Mouse (Mus musculus) adrenal gland, adult (tissue): ENCODE results near the gene Lsamp.
A peak's percentile ranks its signal among the peaks of the same experiment; 100 is the strongest.

ENCODE experiments used
- DNase-seq, 2 experiments: peaks; one replicate each; pipeline ENCODE4 v3.0.0; 2022 to 2023; ENCODE audit warnings: low spot score in 1 of 2; ENCODE audit not compliant: inconsistent age in 2 of 2

Lsamp gene

DNA sequence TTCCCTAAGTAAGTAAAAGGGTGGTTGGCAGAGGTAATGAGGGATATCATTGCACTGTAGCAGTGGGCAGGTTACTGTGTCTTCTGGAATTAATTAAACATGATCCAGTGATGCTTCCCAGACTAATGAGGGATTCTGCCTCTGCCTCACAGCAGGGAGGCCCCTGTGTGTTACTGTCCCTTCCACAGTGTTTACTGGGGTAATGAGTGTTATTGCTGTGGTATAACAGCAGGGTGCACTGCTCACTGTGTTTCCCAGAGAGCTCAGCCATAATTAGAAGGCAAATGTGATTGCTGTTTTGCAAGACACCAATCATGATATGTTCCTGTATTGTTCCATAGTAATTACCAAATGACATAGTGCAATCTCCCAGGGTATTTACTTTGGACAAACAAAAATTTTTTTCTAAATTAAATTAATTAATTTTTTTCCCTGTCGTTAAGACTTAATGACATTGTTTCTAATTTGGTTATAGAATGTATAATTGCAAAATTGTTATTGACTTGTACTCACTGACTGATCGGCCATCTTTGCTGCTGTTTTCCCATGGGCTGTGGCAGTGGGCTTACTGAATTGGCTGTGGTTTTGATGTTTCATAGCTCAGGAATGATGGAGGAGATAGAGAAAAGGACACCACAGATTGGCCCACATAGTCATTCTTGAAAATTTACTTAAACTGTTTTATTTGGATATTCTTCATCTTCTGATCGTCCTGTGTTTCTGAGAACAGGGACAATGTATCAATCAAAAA, 655.6 kb downstream of the Lsamp start:
- DNase-seq: no peak

- DNase-seq: no peak
Observed at GRCm38 (mm10) chr16:40652800-40653199, 668.6 kb downstream of the Lsamp start.

DNA sequence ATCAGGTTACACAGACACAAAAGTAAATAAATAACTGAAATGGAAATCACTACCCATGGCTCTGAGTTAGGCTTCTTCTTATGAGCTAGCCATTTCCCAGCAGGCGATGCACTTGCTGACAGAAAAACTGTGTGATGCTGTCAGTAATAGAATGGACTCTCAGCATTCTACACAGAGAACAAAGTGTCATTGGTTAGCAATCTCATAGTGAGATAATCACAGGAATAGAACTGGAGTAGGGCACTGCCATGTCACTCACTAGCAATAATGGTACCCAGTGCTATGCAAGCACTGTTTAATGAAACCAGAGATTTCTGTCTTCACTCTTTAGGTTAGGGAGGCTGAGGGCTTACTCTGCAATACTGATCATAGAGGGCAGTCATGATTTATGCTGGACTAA, 669.3 kb downstream of the Lsamp start:
- no peak for DNase-seq

GRCm38 (mm10) chr16:40656347-40656746, 672.2 kb downstream of the Lsamp start:
- DNase-seq: no peak

GRCm38 (mm10) chr16:40656871-40657270, 672.7 kb downstream of the Lsamp start:
- DNase-seq: no peak

- peak; percentile 6 to 64 for DNase-seq
Observed at GRCm38 (mm10) chr16:40685531-40685930, 701.4 kb downstream of the Lsamp start.

GRCm38 (mm10) chr16:40692292-40692691, 708.1 kb downstream of the Lsamp start:
- DNase-seq: no peak

DNA sequence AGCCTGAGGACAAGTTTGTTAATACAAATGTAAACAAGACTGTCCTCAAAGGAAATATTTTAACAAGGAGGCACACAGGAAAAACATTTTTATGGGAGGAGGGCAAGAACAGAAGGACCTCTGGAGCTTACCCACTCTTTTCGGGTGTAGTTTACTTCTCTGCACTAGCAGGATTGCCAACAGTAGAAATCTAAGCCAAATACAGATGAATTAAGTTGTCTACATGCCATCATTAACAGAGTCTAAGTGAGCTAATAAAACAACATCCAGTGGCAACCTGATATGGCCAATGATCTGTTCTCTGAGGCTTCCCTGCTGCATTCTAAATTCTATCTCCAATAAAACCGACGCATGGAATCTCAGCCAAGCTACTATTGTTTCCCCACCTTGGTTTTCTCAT, 713.1 kb downstream of the Lsamp start:
- DNase-seq: no peak

GRCm38 (mm10) chr16:40708558-40708957, 724.4 kb downstream of the Lsamp start:
- DNase-seq: peak in 1 of 2 experiments; percentile 7

GRCm38 (mm10) chr16:40709574-40709973, 725.4 kb downstream of the Lsamp start:
- DNase-seq: peak in 1 of 2 experiments; percentile 13

- DNase-seq: peak in 1 of 2 experiments; percentile 6
Observed at GRCm38 (mm10) chr16:40710068-40710467, 725.9 kb downstream of the Lsamp start.

GRCm38 (mm10) chr16:40710491-40710890, 726.3 kb downstream of the Lsamp start:
- no peak for DNase-seq

DNA sequence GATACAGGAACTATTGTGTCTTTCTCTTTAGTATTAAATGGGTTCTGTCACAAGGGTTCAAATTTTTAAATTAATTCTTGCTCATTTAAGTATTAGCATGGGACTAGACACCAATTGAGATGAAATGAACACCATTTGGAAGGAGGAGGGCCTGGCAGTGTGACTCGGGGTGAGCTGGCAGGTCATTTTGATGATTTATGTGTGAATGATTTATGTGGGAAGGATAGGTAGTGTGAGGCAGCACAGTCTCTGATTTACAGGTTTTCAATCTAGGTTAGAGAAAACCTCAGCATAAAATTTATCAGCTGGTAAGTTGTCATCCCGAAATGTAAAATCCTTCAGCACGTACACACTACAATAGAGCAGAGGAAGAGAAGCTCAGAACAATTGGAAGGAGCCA, 729.6 kb downstream of the Lsamp start:
- DNase-seq: peak in 1 of 2 experiments; percentile 11

DNA sequence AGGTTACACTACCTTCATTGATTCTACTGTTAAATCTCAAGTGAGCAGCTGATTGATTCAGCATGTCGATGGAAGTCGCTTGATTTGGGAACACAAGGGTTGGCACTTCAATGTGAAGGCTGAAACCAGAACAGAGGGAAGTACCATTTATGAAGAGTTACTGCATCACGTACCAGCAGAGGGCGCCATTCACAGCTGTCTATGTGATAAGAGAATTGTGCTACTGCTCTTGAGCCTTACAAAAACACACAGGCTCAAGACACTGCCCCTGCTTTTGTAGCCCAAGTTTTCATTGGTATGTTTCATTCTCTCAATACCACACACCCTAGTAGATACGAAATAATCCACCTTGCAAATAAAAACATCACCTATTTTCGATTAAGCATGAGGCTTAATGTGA, 754.9 kb downstream of the Lsamp start:
- peak; percentile 34 to 85 for DNase-seq

- DNase-seq: no peak
Observed at GRCm38 (mm10) chr16:40739771-40740170, 755.6 kb downstream of the Lsamp start.

GRCm38 (mm10) chr16:40740273-40740672, 756.1 kb downstream of the Lsamp start:
- DNase-seq: no peak

DNA sequence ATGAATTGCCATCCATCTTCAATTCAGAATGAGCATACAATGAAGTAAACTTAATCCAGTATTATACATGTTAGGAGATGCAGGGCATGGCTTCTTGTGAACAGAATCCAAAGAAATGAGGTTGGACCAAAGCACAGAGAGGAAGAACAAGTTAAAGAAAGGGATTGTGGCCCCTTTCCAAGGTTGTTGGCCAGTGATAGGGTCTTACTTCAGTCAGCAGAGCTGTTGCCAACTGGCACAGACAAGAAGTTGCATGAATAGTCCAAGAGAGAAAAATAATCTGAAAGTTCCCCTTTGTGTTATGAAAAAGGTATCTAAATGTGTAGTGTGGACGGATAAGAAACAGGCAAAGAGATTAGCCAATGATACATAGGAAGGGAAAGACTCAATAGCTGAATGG, 843.0 kb downstream of the Lsamp start:
- DNase-seq: peak in 1 of 2 experiments; percentile 19

DNA sequence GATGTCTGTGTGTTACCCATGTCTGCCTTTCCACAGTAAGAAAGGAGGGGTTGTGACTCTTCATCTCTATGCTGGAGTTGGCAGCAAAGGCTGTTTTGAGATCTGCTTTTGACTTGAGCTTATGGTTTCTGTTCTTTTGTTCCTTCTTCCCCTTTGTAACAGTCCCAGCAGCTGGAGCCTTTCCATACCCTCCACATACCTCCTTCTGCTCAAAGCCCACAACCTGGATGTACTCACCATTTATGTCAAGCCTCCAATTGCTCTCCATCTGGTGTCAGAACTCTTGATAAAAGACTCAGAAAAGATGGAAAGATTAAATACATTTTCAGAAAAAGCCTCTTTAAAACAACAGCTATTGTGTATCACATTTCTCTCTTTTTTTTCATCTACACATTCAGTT, 847.4 kb downstream of the Lsamp start:
- DNase-seq: no peak

DNA sequence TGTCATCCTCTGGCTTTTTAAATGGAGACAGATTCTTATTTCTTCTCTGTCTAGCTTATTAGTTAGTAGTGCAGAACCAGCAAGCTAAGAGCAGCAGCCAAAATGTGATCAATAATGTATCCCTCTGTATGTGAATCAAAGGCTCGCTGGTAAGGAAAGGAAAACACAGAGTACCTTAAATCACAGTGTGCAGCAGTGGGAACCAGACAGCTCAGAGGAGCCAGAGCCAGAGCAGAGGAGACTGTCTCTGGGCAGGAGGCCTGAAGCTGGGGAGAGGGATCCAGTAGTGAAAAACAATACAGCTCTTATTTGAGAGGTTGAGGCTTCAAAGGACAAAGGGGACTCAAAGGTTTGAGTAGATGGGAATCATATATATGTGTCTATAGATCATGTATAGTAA, 857.6 kb downstream of the Lsamp start:
- no peak for DNase-seq

- no peak for DNase-seq
Observed at GRCm38 (mm10) chr16:40866733-40867132, 882.6 kb downstream of the Lsamp start.

DNA sequence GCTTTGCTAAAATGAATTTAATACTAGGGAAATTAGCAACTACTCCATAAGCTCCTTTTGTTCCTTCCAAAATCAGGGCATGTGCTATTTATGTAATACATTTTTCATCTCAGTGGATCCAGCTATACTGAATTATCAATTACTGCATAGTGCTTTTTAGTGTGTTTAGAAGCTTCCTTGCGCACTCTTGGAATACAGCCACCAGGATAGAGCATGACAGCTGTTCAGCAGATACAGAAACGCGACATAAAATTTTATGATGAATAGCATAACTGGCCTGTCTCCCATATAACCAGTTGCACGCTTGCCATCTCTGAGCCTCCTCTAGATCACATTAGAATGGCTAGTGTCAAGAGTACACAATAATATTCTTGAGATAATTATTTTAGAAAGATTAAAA, 894.1 kb downstream of the Lsamp start:
- DNase-seq: no peak

DNA sequence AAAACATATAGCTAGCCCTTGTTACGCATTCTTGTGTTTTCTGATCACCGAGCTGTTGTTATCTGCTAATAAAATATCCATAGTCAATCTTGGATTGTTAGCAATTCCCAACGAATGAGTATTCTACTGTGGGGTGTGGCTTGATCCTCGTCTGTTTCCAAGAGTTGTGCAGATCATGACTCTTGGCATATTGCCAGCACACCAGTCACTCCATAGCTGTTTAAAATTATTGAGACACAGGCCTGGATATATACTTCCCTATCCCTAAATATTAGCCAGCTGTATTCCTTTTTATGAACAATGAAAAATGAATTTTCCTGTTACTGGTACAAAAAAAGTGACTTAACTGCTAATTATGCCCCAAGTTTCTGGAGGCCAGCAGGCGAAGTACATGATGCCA, 897.8 kb downstream of the Lsamp start:
- DNase-seq: no peak

DNA sequence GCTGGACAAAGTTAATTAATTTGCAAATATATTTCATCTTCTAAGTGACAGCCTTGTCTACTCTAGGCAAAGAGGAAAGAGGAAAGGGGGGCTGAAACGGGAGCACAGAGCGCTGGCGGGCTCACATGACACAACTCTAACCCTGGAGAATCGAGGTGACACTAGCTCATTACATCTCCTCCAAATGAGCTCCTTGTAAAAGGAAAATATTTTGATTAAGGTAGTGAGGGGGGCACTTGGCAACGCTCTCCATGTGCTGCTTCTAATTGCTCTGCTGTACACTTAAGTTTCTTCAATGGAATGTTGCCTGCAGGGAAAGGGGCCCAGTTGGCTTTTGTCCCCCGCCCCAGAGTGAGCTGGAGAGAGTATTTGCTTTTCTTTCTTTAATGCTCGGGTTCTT, 907.2 kb downstream of the Lsamp start:
- no peak for DNase-seq
